Mouse (Mus musculus): ENCODE measurements around the gene Grik5.

Gene Grik5

GRCm38 (mm10) chr7:25086656-25087055 is 14.5 kb upstream of the Grik5 start:
- in situ Hi-C loops (cut with MboI; ENCODE audit: low pct_unique_long_range_greater_than_20kb in 1 of 2, low sequenced_read_pairs in 2 of 2, unreplicated experiment in 1 of 2) = no loop called here

GRCm38 (mm10) chr7:25084621-25085020 is 12.5 kb upstream of the Grik5 start:
- in situ Hi-C loops (cut with MboI; ENCODE audit: low pct_unique_long_range_greater_than_20kb in 1 of 2, low sequenced_read_pairs in 2 of 2, unreplicated experiment in 1 of 2) = no loop called here

GRCm38 (mm10) chr7:25082510-25082909 is 10.4 kb upstream of the Grik5 start:
- in situ Hi-C loops (cut with MboI; ENCODE audit: low pct_unique_long_range_greater_than_20kb in 1 of 2, low sequenced_read_pairs in 2 of 2, unreplicated experiment in 1 of 2) = no loop called here

- in situ Hi-C loops (cut with MboI; ENCODE audit: low pct_unique_long_range_greater_than_20kb in 1 of 2, low sequenced_read_pairs in 2 of 2, unreplicated experiment in 1 of 2) = no loop called here
These were observed 8.3 kb upstream of the Grik5 start for GRCm38 (mm10) chr7:25080431-25080830.

GRCm38 (mm10) chr7:25079496-25080026 is 7.4 kb upstream of the Grik5 start:
- in situ Hi-C loops (cut with MboI; ENCODE audit: low pct_unique_long_range_greater_than_20kb in 1 of 2, low sequenced_read_pairs in 2 of 2, unreplicated experiment in 1 of 2) = no loop called here

- in situ Hi-C loops (cut with MboI; ENCODE audit: low pct_unique_long_range_greater_than_20kb in 1 of 2, low sequenced_read_pairs in 2 of 2, unreplicated experiment in 1 of 2) = no loop called here
These were observed 5.2 kb upstream of the Grik5 start for GRCm38 (mm10) chr7:25077414-25077755.

- in situ Hi-C loops (cut with MboI; ENCODE audit: low pct_unique_long_range_greater_than_20kb in 1 of 2, low sequenced_read_pairs in 2 of 2, unreplicated experiment in 1 of 2) = no loop called here
These were observed 4.7 kb upstream of the Grik5 start for GRCm38 (mm10) chr7:25076663-25077413.

- in situ Hi-C loops (cut with MboI; ENCODE audit: low pct_unique_long_range_greater_than_20kb in 1 of 2, low sequenced_read_pairs in 2 of 2, unreplicated experiment in 1 of 2) = no loop called here
These were observed 4.1 kb upstream of the Grik5 start for GRCm38 (mm10) chr7:25076296-25076662.

- in situ Hi-C loops (cut with MboI; ENCODE audit: low pct_unique_long_range_greater_than_20kb in 1 of 2, low sequenced_read_pairs in 2 of 2, unreplicated experiment in 1 of 2) = no loop called here
These were observed 1.8 kb upstream of the Grik5 start for GRCm38 (mm10) chr7:25073924-25074323.

GRCm38 (mm10) chr7:25072716-25073390 is 707 bp upstream of the Grik5 start:
- in situ Hi-C loops (cut with MboI; ENCODE audit: low pct_unique_long_range_greater_than_20kb in 1 of 2, low sequenced_read_pairs in 2 of 2, unreplicated experiment in 1 of 2) = no loop called here

GRCm38 (mm10) chr7:25068724-25069123 is 3.4 kb downstream of the Grik5 start:
- in situ Hi-C loops (cut with MboI; ENCODE audit: low pct_unique_long_range_greater_than_20kb in 1 of 2, low sequenced_read_pairs in 2 of 2, unreplicated experiment in 1 of 2) = no loop called here

GRCm38 (mm10) chr7:25067909-25068656 is 4.1 kb downstream of the Grik5 start:
- in situ Hi-C loops (cut with MboI; ENCODE audit: low pct_unique_long_range_greater_than_20kb in 1 of 2, low sequenced_read_pairs in 2 of 2, unreplicated experiment in 1 of 2) = no loop called here

- in situ Hi-C loops (cut with MboI; ENCODE audit: low pct_unique_long_range_greater_than_20kb in 1 of 2, low sequenced_read_pairs in 2 of 2, unreplicated experiment in 1 of 2) = no loop called here
These were observed 4.8 kb downstream of the Grik5 start for GRCm38 (mm10) chr7:25067338-25067737.

GRCm38 (mm10) chr7:25063900-25064299 is 8.2 kb downstream of the Grik5 start:
- in situ Hi-C loops (cut with MboI; ENCODE audit: low pct_unique_long_range_greater_than_20kb in 1 of 2, low sequenced_read_pairs in 2 of 2, unreplicated experiment in 1 of 2) = no loop called here

GRCm38 (mm10) chr7:25063346-25063745 is 8.8 kb downstream of the Grik5 start:
- in situ Hi-C loops (cut with MboI; ENCODE audit: low pct_unique_long_range_greater_than_20kb in 1 of 2, low sequenced_read_pairs in 2 of 2, unreplicated experiment in 1 of 2) = no loop called here

GRCm38 (mm10) chr7:25058836-25059235 is 13.3 kb downstream of the Grik5 start:
- in situ Hi-C loops (cut with MboI; ENCODE audit: low pct_unique_long_range_greater_than_20kb in 1 of 2, low sequenced_read_pairs in 2 of 2, unreplicated experiment in 1 of 2) = no loop called here

GRCm38 (mm10) chr7:25058394-25058793 is 13.8 kb downstream of the Grik5 start:
- in situ Hi-C loops (cut with MboI; ENCODE audit: low pct_unique_long_range_greater_than_20kb in 1 of 2, low sequenced_read_pairs in 2 of 2, unreplicated experiment in 1 of 2) = no loop called here

GRCm38 (mm10) chr7:25057888-25058287 is 14.3 kb downstream of the Grik5 start:
- in situ Hi-C loops (cut with MboI; ENCODE audit: low pct_unique_long_range_greater_than_20kb in 1 of 2, low sequenced_read_pairs in 2 of 2, unreplicated experiment in 1 of 2) = no loop called here

GRCm38 (mm10) chr7:25056951-25057350 is 15.2 kb downstream of the Grik5 start:
- in situ Hi-C loops (cut with MboI; ENCODE audit: low pct_unique_long_range_greater_than_20kb in 1 of 2, low sequenced_read_pairs in 2 of 2, unreplicated experiment in 1 of 2) = no loop called here
